In genomic region chr17:75004820-75005219, GRCm38 (mm10) we compare ENCODE assay signal across 8 mouse cellular contexts. TPM values are rescaled to one million over a fixed set of nuclear protein-coding genes. Genes with fewer than 3 reads are reported as not detected.
DNase-seq lines count a peak whose midpoint lies in the region; ATAC-seq and TF ChIP-seq lines count a peak whose summit lies in the region.

No protein-coding gene starts in this region.

- H3K36me3 ChIP-seq in G1E (replicated peaks), result no peaks in the 10 kb centered on the region
- H3K36me3 ChIP-seq in hindbrain, embryonic 12.5 days, result no peaks in the 10 kb centered on the region

- H3K9ac ChIP-seq in hindbrain, embryonic 12.5 days, result 0 out of 2 replicates have a peak overlapping the region, but pooled peaks have one; percentile 73

- H3K27me3 ChIP-seq in G1E (ENCODE audit: insufficient read depth, low read length), result no peaks in the 10 kb centered on the region
- H3K27me3 ChIP-seq in hindbrain, embryonic 12.5 days, result no peaks in the 10 kb centered on the region; the same call in 1 of the 2 replicates

- peak; percentile 5 for DNase-seq in G1E (ENCODE audit: low spot score)
- DNase-seq in c-Kit-positive CD71-positive TER-119-positive erythroid progenitor cells, embryonic 14.5 days (ENCODE audit: low spot score), result peak; percentile 55
- peak; percentile 43 to 73 for DNase-seq in frontal cortex, postnatal 14 days (ENCODE audit: low spot score in 2 of 2)
- peak; percentile 69 to 82 for DNase-seq in layer of hippocampus, postnatal 14 days (ENCODE audit: low spot score in 2 of 2)
- peak; percentile 84 for DNase-seq in lung, postnatal 36 days
- peak; percentile 66 for DNase-seq in right cerebral cortex, adult 18-20 months
- peak; percentile 34 for DNase-seq in urinary bladder, postnatal 10 days (ENCODE audit: low spot score)

- no peak overlapping the region for H3K27ac ChIP-seq in hindbrain, embryonic 12.5 days

- H3K4me2 ChIP-seq in hindbrain, embryonic 12.5 days (replicated peaks), result peak overlapping the region; percentile 96

- ATAC-seq in G1E (ENCODE audit: extremely low read depth, insufficient number of reproducible peaks, low FRiP score, poor library complexity, severe bottlenecking), result no peak
- ATAC-seq in hindbrain, embryonic 12.5 days (ENCODE audit: low FRiP score), result peak; percentile 86

- H3K4me3 ChIP-seq in G1E (ENCODE audit: low read depth, low read length), result no peak overlapping the region
- peak overlapping the region; percentile 76 for H3K4me3 ChIP-seq in hindbrain, embryonic 12.5 days

- no peaks in the 10 kb centered on the region for H3K4me1 ChIP-seq in G1E (ENCODE audit: insufficient read depth, low read depth, low read length)
- H3K4me1 ChIP-seq in hindbrain, embryonic 12.5 days, result peaks cover 9% of the 10 kb centered on the region

- WGBS in hindbrain, embryonic 12.5 days, result under 1% methylated on average over 11 of the region's 11 CpGs

- no peak for TF ChIP-seq CTCF in G1E (IDR thresholded peaks at IDR 0.05; ENCODE audit: low read depth, low read length)

- peaks cover 14% of the 10 kb centered on the region for H3K9me3 ChIP-seq in G1E (replicated peaks)
- no peaks in the 10 kb centered on the region for H3K9me3 ChIP-seq in hindbrain, embryonic 12.5 days (replicated peaks)

RNA-seq across cellular contexts. Expression of gene Ltbp1, which starts 0.5 kb away (rescaled TPM):
- total RNA-seq in G1E (2014; fragmentation: Nextera tagmentation) (not detected in 2 replicates), G1E (2017) (0.05 and 0.12 TPM in 2 replicates)
- not detected in 2 replicates for polyA plus RNA-seq in G1E (2012)
- 11.3 and 12.0 TPM in 2 replicates for polyA plus RNA-seq in hindbrain, embryonic 12.5 days (2016; fragmentation: Nextera tagmentation; extraction: Ambion mirVana)
- 1 to 10 TPM; 8.9 to 9.2 TPM for total RNA-seq in layer of hippocampus, postnatal 14 days (2021)

Comparison
In these comparisons a context has a peak if more than half of its experiments do, and no peak if none do; other contexts are left out.
1. DNase-seq: peak in every context shown above with its lines; median percentile 84 in lung, postnatal 36 days; 76 in layer of hippocampus, postnatal 14 days; 66 in right cerebral cortex, adult 18-20 months; 58 in frontal cortex, postnatal 14 days; 55 in c-Kit-positive CD71-positive TER-119-positive erythroid progenitor cells, embryonic 14.5 days; 34 in urinary bladder, postnatal 10 days; 5 in G1E.
2. RNA of gene Ltbp1, which starts 0.5 kb away (total RNA-seq): 8.9 to 9.2 TPM in layer of hippocampus, postnatal 14 days; 0.05 to 0.12 TPM in G1E; every median in the first group is over 4 times any median in the second.